Mouse (Mus musculus) G1E (cell line): Measurements from ENCODE around the gene Fkbp7.

Source experiments
- CTCF ChIP-seq: IDR thresholded peaks from 2 replicates; pipeline ENCODE4 v1.5.1; 2012; ENCODE audit warnings: low read depth, low read length, inconsistent platforms, mixed read lengths
- GATA1 ChIP-seq: IDR thresholded peaks from 2 replicates; pipeline ENCODE4 v1.6.1; 2012; ENCODE audit warnings: borderline replicate concordance, low read length, inconsistent platforms, mixed read lengths
- GATA2 ChIP-seq: IDR thresholded peaks from 2 replicates; pipeline ENCODE4 v1.6.1; 2012; ENCODE audit warnings: low read depth, low read length, inconsistent platforms, borderline replicate concordance
- TAL1 ChIP-seq: conservative IDR thresholded peaks from 2 replicates; pipeline ENCODE4 v1.6.1; 2012; ENCODE audit warnings: low read depth, low read length, inconsistent platforms, mixed read lengths

DNA sequence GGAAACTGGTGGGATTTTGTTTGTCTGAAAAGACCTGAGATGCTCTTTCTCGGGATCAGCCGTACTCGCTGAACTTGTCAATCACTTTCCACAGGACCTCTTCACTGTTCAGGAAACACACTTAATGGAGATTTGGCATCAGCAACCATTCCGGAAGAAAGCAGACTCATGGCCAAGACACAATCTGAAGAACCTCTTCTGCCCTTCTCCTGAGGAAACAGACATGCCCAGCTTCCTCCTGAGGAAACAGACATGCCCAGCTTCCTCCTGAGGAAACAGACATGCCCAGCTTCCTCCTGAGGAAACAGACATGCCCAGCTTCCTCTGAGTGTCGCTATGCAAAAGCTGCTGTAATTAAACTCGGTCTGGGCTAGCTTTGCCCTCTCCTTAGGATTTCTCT lies 22.4 kb upstream of the Fkbp7 start:
- TF ChIP-seq CTCF = no peak
- no peak for TF ChIP-seq TAL1
- TF ChIP-seq GATA1 = no peak
- TF ChIP-seq GATA2 = no peak
